Mouse (Mus musculus) gastrocnemius, postnatal 25 days (tissue): ENCODE measurements around the gene Pea15a. TPM values are rescaled to one million over a fixed set of nuclear protein-coding genes. Genes with fewer than 3 reads are reported as not detected.

Experiments used
- DNase-seq: peaks from one replicate; pipeline ENCODE4 v3.0.0; 2022
- total RNA-seq, 2 experiments: library from RNA; stranded (reverse); gene quantifications; 1 replicate in 1 of 2; 2 replicates in 1 of 2; pipeline ENCODE4 v1.2.3; 2021

The Pea15a gene
- total RNA-seq, 2 experiments from 2014 or later = 32.6 to 33.3 TPM

DNA sequence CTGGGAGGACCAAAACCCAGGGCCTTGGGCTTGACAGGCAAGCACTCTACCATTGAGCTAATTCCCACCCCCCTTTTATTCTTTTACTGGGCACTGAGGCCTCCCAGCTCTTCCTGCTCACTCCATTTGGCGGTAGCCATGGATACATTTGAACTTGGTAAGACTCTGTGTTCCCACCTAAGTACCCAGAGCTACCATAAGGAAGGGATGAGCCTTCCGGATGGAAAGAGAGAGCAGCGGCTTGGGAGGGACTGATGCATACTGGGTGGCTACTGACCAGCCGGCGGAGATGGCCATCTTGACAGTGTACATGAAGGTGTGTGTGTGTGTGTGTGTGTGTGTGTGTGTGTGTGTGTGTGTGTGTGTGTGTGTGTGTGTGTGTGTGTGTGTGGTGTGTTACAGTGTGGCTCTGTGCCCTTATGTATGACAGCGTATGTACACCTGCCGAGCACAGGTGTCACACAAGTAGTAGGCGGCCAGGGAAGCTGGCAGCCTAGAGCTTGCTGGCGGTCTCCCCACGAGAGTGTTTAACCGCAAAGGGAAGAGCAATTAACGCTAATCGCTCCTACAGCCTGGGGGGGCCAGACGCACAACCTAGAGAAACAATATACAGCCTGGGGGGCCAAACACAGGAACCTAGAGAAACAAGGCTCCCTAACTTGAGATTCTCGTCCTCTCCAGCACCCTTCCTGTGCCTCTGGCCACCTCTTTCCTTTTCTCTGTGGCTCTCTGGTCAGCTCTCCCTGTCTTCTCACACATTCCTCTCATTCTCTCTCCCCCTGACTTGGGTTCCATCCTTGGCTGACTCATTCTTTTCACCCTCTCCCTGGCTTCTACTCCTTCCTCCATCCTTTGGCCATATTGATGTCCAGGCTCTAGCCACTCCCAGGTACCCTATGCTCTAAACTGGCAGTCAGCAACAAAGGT, 1.5 kb downstream of the Pea15a start:
- DNase-seq = no peak

DNA sequence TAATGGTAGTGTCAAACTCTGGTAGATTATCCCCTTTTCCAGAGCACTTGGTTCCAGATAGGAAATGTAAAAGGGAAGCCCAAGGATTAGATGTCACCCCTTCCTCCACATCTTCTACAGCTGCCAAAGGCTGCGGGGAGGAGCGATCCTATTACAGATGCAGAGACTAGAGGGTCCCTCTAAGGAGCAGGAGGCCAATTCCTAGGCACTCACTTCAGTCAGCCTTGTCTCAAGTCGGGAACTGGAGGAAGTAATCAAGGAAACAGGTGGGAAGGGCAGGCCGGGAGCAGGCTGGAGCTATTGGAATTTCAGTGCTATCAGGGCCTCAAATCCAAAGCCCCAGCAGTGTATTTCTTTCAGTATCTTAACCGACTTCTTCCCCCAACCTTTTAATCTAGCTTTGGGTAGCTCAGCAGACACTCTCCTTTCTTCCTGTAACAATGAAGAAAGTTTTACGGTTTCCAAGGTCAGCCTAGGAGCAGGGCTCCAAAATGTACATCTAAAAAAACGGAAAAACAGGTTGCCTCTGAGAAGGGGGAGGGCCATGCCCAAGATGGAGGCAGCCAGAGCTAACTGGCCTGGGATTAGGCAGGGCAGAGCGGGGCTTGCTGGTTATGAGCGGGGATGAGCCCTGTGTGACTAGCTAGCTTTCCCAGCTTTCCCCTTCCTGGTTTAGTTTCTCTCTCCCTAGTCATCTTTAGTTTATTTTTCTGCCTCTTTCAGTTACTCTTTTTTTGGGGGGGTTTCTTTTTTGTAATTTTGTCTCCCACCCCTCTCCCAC, 2.4 kb downstream of the Pea15a start:
- DNase-seq = no peak

DNA sequence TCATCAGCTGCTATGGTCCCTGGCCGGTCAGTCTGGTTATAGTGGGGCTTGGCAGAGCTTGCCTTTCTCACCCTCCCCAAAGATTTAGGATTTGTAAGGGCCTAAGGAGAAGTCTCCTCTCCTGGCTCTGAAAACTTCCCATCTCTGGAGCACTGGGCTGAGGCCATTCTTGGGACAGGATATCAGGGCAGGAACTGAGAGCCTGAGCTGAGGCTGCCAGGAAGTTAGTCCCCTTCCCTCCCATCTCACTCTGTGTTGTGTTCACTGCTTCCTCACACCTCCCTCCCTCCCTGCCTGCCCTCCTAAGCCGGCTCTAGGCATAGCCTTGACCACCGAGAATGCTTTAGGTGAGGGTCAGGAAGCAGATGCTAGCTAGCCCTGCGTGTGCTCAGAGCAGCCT, 3.0 kb downstream of the Pea15a start:
- no peak for DNase-seq

DNA sequence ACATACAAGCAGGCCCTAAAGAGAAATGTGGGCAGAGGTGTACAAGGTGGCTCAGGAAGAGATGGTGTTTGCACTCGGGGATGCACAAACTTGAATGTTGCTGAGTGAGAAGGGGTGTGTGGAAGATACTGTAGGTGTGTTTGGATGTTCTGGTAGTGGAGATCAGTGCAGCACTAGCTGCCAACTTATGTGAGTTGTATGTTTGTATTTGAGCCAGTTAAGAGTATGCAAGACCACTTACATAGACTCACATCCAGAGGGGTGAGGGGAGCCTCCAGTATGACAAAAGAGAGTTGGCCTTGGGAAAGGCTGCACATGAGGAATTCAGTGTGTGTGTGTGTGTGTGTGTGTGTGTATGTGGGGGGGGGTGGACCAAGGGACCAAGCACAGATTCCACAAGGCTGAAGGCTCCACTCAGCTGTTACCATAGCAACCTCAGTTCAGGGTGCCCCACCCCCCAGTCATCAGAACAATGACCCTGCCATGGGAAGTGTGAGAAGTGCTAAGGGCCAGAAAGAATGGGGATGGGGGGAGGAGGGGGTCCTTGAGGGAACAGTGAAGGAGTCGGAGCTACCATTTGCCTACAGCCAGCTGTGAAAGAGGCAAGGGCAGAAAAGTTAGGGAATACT, 3.6 kb downstream of the Pea15a start:
- DNase-seq = no peak

DNA sequence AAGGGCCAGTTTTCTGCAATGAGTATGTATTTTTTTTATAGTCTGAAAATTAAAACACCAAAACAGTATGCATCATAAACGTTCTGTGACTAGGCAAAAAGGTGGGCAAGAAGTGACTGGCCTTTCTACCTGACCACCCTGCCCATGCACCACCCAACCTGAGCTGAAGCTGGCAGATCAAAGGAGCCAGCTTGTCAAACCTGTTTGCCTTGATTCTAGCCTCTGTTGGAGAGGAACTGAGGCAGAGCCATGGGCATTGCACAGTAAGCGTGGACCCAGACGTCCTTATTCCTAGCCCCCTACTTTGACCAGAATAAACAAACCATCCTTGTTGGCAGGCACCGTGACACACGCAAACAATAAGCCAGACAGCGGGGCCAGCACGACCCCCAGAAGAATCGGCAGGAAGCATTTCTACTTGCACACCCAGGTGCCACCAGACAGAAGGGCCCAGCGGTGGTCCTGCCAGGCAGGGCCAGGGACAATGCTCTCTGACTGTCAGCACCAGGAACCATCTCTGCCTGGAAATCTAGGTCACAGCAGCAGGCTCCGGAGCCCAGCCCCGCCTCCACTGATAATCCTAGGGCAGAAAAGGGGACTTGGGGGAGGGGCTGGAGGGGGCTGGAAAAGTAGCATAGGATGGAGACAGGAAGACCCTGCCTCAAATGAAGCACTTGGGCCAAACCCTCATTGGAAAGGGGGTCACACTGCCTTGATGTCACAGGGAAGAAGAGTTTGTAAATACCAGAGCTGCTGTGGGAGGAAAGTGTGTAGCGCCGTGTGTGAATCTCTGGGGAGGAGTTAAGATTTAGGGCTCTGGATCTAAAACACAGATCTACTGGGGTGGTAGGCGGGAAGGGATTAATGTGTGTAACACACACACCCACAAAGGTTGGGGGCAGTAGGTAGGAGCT, 4.4 kb downstream of the Pea15a start:
- DNase-seq = no peak

DNA sequence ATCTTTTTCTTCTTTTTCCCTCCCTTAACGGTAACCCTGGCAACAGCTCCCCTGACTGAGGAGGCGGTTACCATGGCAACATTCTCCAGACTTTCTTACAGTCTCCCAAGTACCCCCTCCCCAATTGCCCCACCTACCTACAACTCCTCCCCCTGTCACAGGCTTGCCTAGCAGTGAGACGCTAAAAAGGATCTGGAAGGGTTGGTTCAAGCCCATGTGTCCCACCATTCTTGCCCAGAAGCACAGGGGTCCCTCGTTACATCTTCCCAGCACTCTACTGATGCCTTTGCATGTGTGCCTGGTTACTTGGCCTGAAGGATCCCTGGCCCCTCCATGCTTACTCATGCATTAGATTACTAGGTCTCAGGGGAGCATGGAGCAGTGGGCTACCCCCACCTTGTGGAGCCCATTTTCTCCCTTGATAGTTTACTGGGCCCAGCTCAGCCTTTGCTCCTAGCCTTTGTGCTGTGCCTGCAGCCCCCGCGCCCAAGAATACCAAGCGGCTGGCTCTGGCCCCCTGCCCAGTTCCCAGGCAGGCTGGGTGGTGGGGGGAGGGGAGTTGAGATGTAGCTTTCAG, 5.6 kb downstream of the Pea15a start:
- no peak for DNase-seq

DNA sequence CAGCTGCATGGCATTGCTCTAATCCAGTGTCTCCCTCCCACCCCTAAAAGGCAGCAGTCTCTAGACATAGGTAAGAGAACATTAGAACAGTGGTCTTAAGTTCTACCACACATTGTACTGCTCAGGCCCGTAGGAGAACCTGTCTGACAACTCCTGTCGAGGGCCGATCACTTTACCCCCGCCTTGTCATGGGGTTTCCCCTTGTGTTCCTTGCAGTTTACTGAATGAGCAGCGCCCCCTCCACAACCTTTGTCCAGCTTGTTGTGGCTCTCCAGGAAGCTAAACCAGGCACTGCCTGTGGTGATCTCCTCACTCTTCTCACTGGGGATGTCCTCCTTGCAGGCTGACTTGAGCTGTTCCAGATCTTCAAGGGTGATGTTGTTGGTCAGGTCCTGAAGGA, 6.4 kb downstream of the Pea15a start:
- no peak for DNase-seq

DNA sequence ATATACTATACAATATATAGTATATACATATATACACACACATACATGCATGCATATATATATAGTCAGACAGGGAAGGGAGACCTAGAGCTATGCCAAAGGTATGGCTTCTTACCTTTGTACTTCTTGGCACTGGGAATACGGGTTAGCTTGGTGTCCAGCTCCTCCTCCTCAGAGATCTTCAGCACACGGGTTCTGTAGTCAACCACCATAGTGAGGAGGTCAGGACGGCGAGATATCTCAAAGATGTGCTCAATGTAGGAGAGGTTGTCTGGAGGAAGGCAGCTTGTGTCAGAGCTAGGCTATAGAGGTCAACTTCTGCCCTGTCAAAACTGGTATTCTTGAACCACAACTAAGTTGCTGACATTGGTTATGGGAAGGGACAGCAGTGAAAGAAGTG, 7.6 kb downstream of the Pea15a start:
- no peak for DNase-seq

DNA sequence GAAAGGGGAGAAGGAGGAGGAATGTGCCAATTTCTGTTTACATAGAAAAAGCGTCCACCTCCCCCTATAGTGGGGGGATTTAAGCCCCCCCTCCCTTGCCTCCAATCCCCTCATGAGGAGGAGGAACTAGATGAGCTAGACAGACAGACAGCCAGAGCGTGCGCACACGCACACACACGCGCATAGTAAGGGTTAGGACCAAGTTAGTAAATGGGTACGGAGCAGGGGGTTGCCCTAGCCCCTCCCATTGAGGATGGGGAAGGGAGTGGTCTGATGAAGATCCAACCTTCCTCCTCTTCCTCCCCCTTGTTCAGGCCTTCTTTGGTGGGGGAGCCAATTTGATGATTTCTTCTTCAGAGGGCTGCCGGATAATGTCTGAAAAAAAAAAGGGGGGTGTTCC, 8.3 kb downstream of the Pea15a start:
- no peak for DNase-seq

DNA sequence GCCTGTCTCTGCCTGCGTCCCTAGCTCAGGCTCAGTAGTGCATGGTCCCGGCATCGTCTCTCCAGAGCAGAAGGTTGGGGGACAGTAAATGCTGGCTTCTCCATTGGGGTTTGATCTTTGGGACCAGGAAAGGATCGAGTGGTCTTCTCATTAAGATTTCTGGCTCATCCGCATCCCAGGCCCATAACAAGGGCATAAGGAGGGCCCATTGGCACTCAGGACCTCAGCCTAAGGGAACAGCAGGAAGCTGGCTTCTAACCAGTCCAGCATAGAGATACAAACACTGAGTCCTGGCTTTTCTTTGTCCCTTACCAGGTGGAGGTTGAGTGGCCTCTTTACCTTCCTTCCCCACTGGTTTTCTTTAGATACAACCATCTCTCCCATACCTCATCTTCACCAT, 8.8 kb downstream of the Pea15a start:
- no peak for DNase-seq

DNA sequence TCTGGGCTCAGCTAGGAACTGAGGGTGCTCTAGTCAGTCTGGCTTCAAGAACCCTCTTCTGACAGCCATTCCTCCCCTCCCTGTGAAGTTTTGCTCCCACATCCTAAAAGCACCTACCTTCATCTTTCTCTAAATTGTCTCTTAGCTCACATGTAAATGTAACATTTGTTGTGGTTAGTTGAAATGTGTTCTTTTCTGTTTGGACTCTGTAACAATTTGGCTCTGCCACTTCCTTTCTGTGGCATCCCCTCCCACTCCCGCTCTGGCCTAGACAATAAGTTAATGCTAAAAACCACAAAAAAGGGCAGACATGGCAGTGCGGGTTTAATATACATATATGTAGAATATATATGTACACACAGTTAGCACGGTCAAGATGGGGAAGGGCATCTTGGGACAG, 9.5 kb downstream of the Pea15a start:
- DNase-seq = no peak

DNA sequence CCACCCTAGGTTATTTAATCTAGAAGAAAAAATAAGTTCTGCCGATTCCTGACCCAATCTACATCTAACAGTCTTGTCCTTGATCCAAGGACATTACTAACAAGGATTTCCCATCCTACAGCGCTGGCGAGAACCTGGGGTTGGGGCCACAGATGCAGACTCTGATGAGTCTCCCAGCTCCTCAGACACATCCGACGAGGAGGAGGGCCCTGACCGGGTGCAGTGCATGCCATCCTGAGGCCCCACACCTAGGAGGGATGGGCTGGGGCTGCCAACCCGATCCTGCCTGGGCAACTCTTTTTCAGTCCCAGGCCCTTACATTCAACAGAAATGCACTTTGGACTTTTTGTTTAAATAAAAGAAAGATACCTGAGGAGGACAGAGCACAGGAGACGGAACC, 12.2 kb downstream of the Pea15a start:
- no peak for DNase-seq

DNA sequence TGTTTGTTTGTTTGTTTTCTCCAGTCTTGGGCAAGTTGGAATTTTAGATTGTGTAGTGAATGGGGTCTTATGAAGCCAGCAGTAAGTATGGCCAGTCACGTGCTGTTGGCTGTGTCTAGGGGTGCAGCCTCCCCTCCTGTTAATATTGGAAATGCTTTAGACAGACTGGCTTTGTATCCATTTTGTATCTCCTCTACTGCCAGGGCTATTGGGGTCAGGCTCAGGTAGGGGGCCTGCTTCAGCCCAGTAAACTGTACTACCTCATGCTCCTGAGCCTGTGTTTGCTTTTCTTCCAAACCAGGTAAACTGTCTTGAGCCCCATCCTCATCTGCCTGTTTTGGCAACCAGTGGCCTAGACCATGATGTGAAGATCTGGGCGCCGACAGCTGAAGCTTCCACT, 14.4 kb downstream of the Pea15a start:
- DNase-seq = no peak

DNA sequence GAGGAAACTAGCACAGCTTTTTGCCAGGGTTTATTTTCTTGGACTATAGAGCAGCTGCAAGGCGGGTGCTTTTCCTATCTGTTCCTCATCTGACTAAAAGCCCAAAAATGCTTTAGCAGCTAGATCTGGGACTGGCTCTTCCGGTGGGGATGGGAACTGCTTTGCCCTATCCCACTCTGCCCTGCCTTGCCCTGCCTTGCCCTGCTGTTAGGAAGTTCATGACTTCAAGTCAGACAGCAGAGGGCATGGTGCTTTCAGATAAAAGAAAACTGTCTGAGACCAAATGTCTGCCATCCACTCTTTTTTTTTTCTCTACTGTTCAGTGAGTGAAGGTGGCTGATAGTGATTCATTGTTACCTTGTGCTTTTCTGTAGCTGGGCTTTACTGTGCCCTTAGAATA, 15.0 kb downstream of the Pea15a start:
- DNase-seq = no peak

DNA sequence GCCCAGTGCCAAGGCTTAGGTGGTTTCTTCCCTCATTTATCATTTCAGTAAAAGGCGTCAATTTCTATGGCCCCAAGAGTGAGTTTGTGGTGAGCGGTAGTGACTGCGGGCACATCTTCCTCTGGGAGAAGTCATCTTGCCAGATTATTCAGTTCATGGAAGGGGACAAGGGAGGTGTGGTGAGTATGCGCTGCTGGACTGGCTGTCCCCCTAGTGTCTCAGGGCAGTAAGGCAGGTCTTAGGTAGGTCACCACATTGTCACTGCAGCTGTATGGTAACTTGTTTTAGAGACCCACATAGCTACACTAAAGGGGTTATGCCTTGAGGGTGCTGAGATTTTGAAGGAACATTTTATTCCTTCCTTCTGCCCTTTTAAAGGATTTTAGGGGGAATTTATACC, 17.7 kb downstream of the Pea15a start:
- no peak for DNase-seq

DNA sequence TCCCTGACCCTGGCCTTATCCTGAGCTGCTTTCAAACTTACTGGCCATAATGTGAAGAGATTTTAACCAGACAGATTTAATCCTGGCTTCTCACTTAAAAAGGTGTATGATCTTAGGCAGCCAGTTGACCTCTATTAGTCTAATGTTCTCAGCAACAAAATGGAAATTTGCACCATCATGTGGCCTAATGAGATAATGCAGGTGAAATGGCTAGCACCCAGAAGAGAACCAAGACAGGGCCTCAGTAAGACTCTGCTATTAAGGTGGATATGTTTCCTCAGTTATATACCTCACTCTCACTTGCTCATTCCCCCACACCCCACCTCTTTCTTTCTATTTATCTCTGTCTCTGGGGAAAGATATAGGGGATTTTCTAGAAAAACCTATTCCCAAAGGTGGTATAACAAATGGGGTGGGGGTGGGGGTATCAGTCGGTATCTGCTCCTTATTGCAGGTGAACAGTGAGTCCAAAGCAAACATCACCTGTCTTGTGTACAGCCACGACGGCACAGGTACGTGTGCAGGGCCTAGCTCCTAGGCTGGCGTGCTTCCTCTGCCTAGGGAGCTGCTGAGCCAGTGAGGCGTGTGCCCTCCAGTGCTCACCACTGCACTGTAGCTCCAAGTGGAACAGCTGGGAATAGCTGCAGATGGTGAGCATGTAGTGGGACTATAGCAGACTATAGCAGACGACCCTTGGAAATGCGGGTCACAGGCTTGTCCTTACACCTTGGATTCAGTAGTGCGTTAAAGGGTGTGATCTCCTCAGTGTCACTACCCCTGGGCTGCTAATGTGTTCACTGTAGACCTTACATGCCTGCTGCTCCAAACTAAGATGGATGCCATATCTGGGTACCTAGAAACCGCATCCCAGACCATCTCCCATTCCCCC, 20.0 kb downstream of the Pea15a start:
- no peak for DNase-seq

DNA sequence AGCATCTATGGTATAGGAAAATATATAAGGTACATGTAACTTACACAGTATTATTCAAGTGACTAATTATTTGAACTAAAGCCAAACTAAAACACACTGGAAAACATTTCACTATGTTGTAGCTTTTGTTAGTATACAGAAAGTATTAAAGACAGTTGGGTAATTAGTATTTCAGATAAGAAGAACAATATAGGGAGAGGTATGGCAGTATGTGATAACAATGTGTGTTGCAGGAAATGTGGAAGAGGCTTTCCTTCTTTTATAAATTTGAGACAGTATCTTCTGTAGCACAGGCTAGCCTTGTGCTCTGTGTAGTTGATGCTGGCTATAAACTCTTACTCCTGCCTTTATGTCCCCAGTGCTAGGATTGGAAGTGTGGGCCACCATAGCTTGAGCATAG, 22.7 kb downstream of the Pea15a start:
- DNase-seq = no peak

DNA sequence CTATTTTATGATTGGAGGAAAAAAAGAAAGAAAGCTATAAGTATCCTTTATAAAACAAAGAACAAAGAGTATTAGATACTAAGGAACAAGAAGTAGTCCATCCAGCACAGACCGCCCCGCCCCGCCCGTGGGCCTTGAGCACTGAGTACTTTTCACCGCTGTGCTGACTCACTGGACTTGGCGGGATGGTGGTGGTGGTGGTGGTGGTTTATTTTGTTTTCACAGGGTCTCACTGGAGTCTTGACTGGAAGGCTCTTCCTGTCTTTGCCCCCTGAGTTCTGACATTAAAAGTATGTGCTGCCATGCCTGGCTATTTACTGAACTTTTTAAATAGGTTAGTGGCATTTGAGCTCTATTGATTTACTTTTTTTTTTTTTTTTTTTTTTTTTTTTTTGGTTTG, 23.5 kb downstream of the Pea15a start:
- no peak for DNase-seq

DNA sequence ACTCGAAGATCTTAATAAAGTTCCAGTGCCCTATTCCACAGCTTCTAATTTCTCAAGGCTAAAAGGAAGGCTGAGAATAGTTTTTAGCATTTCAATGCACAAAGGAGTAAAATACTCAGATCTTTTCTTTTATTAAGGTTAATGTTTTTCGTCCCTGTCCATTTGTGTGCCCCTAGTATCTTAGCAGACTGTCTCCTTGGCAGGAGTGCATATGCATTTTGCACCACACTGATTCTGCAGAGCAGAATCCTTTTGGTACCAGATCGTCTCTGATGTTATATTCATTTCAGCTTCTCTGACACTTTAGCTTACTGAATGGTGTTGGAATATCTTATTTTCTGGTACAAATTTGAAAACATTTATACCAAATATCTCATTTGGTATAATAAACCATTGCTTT, 24.8 kb downstream of the Pea15a start:
- no peak for DNase-seq

DNA sequence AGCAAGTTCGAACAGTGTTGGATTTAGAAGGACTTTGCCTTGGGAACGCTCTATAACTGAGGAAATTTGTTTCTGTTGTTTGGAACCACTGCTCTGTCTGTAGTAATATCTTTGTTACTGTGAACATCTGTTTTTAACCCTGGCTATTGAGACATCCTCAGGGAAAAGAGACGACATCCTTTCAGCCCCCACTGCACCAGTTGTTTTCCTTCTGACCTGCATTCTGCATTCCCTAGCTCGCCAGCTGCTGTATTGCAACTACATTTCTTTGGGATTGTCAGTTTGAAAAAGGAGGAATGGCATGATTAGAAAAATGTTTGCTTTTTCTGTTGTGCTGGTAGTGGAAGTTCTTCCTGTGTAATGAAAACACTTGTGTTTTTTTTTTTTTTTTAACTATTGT, 25.7 kb downstream of the Pea15a start:
- no peak for DNase-seq

DNA sequence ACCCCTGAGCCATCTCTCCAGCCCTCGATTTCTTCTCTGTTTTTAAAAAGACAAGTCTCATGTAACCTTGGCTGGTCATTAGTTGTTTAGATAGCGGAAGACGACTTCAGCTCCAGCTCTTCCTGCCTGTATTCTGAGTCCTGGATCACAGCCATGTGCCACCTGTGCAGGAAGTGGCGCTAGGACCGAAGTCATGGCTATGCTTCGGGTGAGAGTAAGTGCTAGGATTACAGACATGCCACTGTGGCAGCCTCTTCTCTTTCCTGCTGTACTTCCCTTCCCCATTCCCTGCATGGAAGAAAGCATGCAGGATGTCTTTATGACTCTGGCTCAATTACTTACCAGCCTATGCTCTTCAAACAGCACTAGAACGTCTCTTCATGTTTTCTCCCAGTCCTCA, 27.5 kb downstream of the Pea15a start:
- DNase-seq = no peak
